Mouse (Mus musculus): ENCODE measurements around the gene Wdr35. TPM values are rescaled to one million over a fixed set of nuclear protein-coding genes. Genes with fewer than 3 reads are reported as not detected.
"Not testable (repeated sequence)": the region's sequence is repeated elsewhere in the genome, so short reads cannot be mapped to it uniquely, and the experiment has no call there.

Wdr35 gene
- total RNA-seq, 2 experiments from 2014 or later: 41.6 to 45.3 TPM

GRCm38 (mm10) chr12:9002038-9002648 is 28.5 kb downstream of the Wdr35 start:
- peak in 1 of 2 experiments; percentile 20 for DNase-seq (ENCODE audit: extremely low spot score in 1 of 2, low spot score in 1 of 2)

- no peak for DNase-seq (ENCODE audit: extremely low spot score in 1 of 2, low spot score in 1 of 2)
These were observed 33.5 kb downstream of the Wdr35 start for GRCm38 (mm10) chr12:9007146-9007545.

- no peak for DNase-seq (ENCODE audit: extremely low spot score in 1 of 2, low spot score in 1 of 2)
These were observed 34.1 kb downstream of the Wdr35 start for GRCm38 (mm10) chr12:9007811-9008210.

DNA sequence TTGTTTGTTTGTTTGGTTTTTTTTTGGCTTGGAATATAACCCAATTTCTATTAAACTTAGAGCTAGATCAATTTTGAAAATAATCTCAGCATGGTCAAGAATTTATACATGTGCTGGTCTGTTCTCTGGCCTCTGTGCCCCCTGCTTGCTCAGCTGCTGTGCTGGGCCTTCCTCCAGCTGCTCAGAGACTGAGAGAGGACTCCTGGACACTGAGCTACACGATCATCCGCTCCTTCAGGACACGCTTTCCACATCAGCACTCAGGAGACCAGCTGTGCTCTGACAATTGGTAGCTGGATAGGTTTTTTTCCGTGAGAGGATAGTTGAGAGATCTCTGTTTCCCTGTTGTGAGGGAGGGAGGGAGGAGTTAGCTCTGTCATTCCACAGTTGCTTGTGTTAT is 36.6 kb downstream of the Wdr35 start:
- DNase-seq (ENCODE audit: extremely low spot score in 1 of 2, low spot score in 1 of 2): no peak

- no peak for DNase-seq (ENCODE audit: extremely low spot score in 1 of 2, low spot score in 1 of 2)
These were observed 42.7 kb downstream of the Wdr35 start for GRCm38 (mm10) chr12:9016376-9016775.

DNA sequence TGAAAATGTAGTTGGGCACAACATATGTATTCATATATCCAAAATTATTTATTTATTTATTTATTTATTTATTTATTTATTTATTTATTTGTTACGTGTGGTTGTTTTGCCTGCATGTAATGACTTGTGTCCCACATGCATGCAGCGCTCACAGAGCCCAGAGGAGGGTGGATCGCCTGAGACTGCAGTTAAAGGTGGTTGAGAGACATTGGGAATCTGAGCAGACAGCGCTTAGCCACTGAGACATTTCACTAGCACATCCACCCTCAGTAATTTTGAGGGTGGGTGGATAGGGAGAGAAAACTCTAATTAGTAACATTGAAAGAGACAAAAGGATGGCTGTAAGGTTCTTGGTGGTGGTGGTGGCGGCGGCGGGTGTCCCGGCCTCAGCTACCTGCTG is 46.7 kb downstream of the Wdr35 start:
- DNase-seq (ENCODE audit: extremely low spot score in 1 of 2, low spot score in 1 of 2): no peak

DNA sequence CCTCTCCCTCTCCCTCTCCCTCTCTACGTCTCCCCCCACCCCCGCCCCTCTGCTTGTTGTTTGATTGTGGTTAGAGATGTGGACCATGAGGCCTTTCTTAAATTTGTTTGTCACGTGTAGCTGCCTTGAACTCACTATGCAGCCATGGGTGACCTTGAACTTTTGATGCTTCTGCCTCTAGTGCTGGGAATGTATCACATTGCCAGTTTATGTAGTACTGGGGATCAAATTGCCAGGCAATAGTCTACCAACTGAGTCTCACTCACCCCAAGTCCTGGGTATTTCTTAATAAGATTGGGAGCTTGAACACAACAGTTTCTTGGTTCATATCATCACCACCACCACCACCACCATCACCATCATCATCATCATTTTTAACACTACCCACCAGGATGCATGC is 47.3 kb downstream of the Wdr35 start:
- no peak for DNase-seq (ENCODE audit: extremely low spot score in 1 of 2, low spot score in 1 of 2)

DNA sequence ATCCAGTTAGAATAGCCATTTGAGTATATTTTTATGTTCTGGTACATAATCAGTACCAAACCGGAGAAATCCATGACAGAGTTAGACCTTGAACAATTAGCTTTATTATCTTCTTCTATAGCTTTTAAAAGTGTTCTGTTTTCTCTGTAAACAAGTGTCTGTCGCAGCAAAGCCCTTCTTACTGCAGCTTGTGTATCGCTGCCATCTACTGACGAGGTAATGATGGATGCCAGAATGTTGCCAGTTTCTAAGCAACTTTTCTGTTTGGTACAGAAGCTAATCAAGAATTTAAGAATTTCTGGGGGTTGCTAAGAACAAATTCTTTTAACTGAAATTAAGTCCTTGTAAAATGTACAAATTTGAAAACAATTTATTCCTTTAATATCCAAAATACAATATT is 49.3 kb downstream of the Wdr35 start:
- no peak for DNase-seq (ENCODE audit: extremely low spot score in 1 of 2, low spot score in 1 of 2)

DNA sequence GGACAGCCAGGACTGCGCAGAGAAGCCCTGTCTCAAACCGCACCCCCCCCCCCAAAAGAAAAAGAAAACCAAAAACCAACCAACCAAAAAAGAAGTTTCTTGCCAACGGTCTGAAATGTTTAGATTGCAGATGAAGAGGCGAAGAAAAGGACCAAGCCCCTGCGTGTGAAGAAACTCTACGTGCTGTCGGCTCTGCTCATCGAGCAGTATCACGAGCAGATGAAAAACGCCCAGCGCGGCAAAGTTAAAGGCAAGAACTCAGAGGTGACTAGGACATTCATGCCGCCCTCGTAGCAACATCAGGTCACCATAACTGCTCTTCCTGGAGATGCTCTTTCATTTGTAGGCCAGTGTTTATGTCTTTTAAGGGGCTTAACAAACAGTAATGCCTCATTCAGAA is 50.4 kb downstream of the Wdr35 start:
- no peak for DNase-seq (ENCODE audit: extremely low spot score in 1 of 2, low spot score in 1 of 2)

DNA sequence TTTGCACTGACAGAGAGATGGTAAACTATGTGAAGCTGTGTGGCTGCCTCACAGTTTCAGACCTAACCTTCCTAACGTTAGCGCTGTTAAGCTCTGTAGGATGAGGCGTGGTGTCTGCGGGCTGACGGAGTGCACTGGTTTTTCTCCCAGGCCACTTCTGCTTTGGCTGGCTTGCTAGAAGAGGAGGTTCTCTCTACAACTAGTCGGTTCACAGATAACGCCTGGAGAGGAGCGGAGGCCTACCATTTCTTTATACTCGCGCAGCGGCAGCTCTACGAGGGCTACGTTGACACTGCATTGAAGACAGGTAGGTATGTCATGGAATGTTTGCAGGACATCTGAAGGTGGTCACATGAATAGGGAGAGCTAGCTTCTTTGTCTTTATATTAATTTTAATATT is 51.0 kb downstream of the Wdr35 start:
- DNase-seq (ENCODE audit: extremely low spot score in 1 of 2, low spot score in 1 of 2): no peak

DNA sequence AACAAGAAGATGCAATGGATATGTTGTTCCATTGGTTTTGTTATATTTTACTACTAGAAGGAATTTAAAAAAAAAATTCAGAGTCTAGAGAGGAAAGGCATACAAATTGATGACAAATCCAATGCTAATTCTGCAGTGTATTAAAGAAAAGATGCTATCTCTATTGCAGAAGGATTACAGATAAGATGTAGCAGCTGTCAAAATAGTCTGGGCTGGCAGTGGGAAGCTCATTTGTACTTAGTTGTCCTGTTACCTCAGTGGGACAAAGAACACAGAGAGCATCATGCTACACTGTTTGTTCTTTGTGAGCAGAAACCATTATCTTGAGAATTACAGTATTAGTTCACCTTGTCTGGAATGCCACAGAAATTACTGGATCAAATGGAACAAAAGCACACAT is 53.2 kb downstream of the Wdr35 start:
- no peak for DNase-seq (ENCODE audit: extremely low spot score in 1 of 2, low spot score in 1 of 2)

- DNase-seq (ENCODE audit: extremely low spot score in 1 of 2, low spot score in 1 of 2): not testable (repeated sequence)
These were observed 55.1 kb downstream of the Wdr35 start for GRCm38 (mm10) chr12:9028816-9029215.

- no peak for DNase-seq (ENCODE audit: extremely low spot score in 1 of 2, low spot score in 1 of 2)
These were observed 55.8 kb downstream of the Wdr35 start for GRCm38 (mm10) chr12:9029506-9029887.

GRCm38 (mm10) chr12:9029888-9030723 is 56.4 kb downstream of the Wdr35 start, which contains the start of gene Ttc32:
TSS of gene Ttc32 (plus strand) at chr12:9029997.
- peak; percentile 94 to 98 for DNase-seq (ENCODE audit: extremely low spot score in 1 of 2, low spot score in 1 of 2)

GRCm38 (mm10) chr12:9031166-9031565 is 57.5 kb downstream of the Wdr35 start:
- no peak for DNase-seq (ENCODE audit: extremely low spot score in 1 of 2, low spot score in 1 of 2)

GRCm38 (mm10) chr12:9033140-9033539 is 59.4 kb downstream of the Wdr35 start:
- DNase-seq (ENCODE audit: extremely low spot score in 1 of 2, low spot score in 1 of 2): no peak

GRCm38 (mm10) chr12:9036409-9036808 is 62.7 kb downstream of the Wdr35 start:
- DNase-seq (ENCODE audit: extremely low spot score in 1 of 2, low spot score in 1 of 2): no peak

GRCm38 (mm10) chr12:9040177-9040576 is 66.5 kb downstream of the Wdr35 start:
- no peak for DNase-seq (ENCODE audit: extremely low spot score in 1 of 2, low spot score in 1 of 2)

DNA sequence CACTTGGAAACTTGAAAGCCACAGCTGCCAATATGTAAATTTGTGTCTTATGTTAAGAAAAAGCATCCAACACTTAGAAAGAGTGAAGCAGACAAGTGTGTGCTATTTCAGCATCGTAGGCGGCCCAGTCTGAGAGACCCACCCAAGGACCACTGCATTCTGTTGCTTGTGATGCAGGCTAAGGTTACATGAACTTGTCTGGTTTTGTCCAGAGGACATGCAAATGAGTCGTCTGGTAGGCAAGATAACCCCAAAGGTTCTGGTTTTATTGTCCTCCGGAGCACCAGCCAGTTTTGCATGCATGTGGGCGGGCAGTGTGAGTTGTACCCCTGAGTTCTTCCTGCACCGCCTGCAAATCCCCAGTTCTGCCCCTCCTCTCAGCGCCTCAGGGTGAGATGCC is 67.0 kb downstream of the Wdr35 start:
- no peak for DNase-seq (ENCODE audit: extremely low spot score in 1 of 2, low spot score in 1 of 2)

GRCm38 (mm10) chr12:9042316-9042715 is 68.6 kb downstream of the Wdr35 start:
- DNase-seq (ENCODE audit: extremely low spot score in 1 of 2, low spot score in 1 of 2): no peak

- no peak for DNase-seq (ENCODE audit: extremely low spot score in 1 of 2, low spot score in 1 of 2)
These were observed 69.1 kb downstream of the Wdr35 start for GRCm38 (mm10) chr12:9042759-9043158.

DNA sequence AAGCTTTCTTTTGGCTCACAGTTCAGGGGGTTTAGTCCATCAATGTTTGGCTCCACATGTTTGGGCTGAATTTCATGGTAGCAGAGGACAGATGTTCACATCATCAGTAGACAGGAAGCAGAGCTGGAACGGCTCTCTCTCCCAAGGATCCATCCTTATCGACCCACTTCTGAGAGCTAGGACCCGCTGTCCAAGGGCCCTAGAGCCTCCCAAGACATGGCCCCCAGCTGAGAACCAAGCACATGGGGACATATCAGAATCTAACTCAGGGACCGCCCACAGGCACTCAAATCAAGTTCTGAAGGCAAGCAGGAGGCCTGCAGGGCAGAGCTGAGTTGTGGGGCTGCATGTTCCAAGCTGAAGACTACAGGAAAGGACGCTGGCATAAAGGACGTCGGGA is 71.0 kb downstream of the Wdr35 start:
- no peak for DNase-seq (ENCODE audit: extremely low spot score in 1 of 2, low spot score in 1 of 2)

Data from layer of hippocampus, postnatal 25 days (tissue).